Mouse (Mus musculus): ENCODE measurements around the gene Rdh7. TPM values are rescaled to one million over a fixed set of nuclear protein-coding genes. Genes with fewer than 3 reads are reported as not detected.
"Not testable (repeated sequence)": the region's sequence is repeated elsewhere in the genome, so short reads cannot be mapped to it uniquely, and the experiment has no call there.

The Rdh7 gene
- polyA plus RNA-seq, 1 experiment from 2014 or later, result not detected

DNA sequence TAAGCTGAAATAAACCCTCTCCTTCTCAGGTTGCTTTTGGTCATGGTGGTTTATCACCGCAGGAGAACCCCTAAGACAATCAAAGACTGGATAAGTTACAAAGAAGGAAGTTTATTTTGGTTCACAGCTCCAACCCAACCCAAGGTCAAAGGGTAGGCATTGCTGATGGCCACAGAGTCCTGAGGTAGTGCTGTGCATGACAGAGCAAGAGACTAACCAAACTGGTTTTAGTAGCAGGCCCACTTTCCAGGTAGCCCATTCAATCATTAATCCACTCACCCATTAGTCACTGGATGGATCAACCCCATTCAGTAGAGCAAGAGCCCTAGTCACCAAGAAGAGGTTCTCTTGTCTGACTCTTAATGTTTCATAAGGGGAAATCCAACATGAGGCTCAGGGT lies 33.6 kb upstream of the Rdh7 start:
- Histone ChIP-seq H3K4me1 (ENCODE audit: control insufficient read depth, insufficient read depth, low read length) (no peaks in the 10 kb centered on the region), H3K27me3 (ENCODE audit: control insufficient read depth, insufficient read depth, low read length) (no peaks in the 10 kb centered on the region), H3K9me3 (ENCODE audit: control insufficient read depth, low read length) (no peaks in the 10 kb centered on the region), H3K9ac (replicated peaks; ENCODE audit: low read length) (no peak overlapping the region), H3K4me3 (replicated peaks; ENCODE audit: low read depth, low read length) (no peak overlapping the region), H3K36me3 (ENCODE audit: control insufficient read depth, insufficient read depth, low read length) (no peaks in the 10 kb centered on the region), H3K27ac (replicated peaks; ENCODE audit: low read depth, low read length) (no peak overlapping the region), H3K4me2 (ENCODE audit: low read length) (no peak overlapping the region)
- WGBS, result 96% methylated on average over 1 of the region's 1 CpGs
- ATAC-seq (ENCODE audit: low FRiP score, low TSS enrichment) (no peak), DNase-seq (no peak)

DNA sequence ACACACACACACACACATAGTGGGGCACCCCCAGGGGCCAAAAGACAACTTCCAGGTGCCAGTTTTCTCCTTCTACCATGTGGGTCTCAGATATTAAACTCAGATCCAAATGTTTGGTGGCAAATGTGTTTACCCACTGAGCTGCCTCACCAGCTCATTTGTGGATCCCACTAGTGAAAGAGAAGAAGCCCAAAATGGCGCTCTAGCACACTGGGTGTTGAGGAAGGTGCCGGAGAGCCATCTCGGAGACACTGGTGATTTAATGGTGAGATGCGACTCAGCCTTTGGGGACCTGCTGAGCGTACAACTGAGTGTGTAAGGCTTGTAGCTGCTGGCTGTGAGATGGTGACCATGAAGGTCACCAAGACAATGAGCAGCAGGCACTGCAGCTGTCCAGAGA lies 29.0 kb upstream of the Rdh7 start:
- no peaks in the 10 kb centered on the region for H3K27me3 ChIP-seq (ENCODE audit: control insufficient read depth, insufficient read depth, low read length)
- 92% methylated on average over 5 of the region's 5 CpGs for WGBS
- no peaks in the 10 kb centered on the region for H3K4me1 ChIP-seq (ENCODE audit: control insufficient read depth, insufficient read depth, low read length)
- no peak overlapping the region for H3K27ac ChIP-seq (replicated peaks; ENCODE audit: low read depth, low read length)
- DNase-seq, result no peak
- H3K9ac ChIP-seq (replicated peaks; ENCODE audit: low read length), result no peak overlapping the region
- no peak overlapping the region for H3K4me3 ChIP-seq (replicated peaks; ENCODE audit: low read depth, low read length)
- H3K4me2 ChIP-seq (ENCODE audit: low read length), result no peak overlapping the region
- H3K36me3 ChIP-seq (ENCODE audit: control insufficient read depth, insufficient read depth, low read length), result no peaks in the 10 kb centered on the region
- H3K9me3 ChIP-seq (ENCODE audit: control insufficient read depth, low read length), result no peaks in the 10 kb centered on the region
- no peak for ATAC-seq (ENCODE audit: low FRiP score, low TSS enrichment)

DNA sequence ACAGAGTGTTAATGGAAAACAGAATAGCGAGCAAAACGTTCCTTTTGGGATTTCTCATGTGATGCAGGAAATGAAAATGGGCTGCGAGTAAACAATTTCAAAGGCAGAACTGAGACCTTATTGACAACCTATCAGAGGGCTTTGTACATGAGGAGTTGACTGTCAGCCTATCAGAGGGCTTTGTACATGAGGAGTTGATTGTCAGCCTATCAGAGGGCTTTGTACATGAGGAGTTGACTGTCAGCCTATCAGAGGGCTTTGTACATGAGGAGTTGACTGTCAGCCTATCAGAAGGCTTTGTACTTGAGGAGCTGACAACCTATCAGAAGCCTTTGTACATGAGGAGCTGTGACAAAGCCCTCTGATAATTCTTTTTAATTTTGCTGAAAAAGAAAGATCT lies 28.6 kb upstream of the Rdh7 start:
- not testable (repeated sequence) for H3K9me3 ChIP-seq (ENCODE audit: control insufficient read depth, low read length); H3K36me3 ChIP-seq (ENCODE audit: control insufficient read depth, insufficient read depth, low read length); H3K9ac ChIP-seq (replicated peaks; ENCODE audit: low read length); H3K4me1 ChIP-seq (ENCODE audit: control insufficient read depth, insufficient read depth, low read length); H3K4me3 ChIP-seq (replicated peaks; ENCODE audit: low read depth, low read length); H3K27ac ChIP-seq (replicated peaks; ENCODE audit: low read depth, low read length); ATAC-seq (ENCODE audit: low FRiP score, low TSS enrichment); DNase-seq; H3K4me2 ChIP-seq (ENCODE audit: low read length); H3K27me3 ChIP-seq (ENCODE audit: control insufficient read depth, insufficient read depth, low read length)
- WGBS, result 91% methylated on average over 3 of the region's 3 CpGs

DNA sequence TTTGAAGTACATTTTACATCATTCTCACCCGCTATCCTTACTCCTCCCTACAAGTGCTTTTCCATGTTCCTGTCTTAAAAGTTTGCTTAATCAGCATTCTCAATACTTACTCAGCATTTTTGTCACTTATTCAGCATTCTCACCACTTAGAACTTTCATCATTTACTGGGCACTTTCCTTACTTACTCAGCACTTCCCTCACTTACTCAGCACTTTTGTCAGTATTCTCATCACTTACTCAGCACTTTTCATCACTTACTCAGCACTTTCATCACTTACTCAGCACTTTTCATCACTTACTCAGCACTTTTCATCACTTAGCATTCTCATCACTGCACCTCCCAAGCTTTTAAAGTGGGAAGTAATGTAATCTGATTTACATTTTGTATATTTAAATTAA lies 27.0 kb upstream of the Rdh7 start:
- DNase-seq (no peak), ATAC-seq (ENCODE audit: low FRiP score, low TSS enrichment) (no peak)
- Histone ChIP-seq H3K36me3 (ENCODE audit: control insufficient read depth, insufficient read depth, low read length) (no peaks in the 10 kb centered on the region), H3K9me3 (ENCODE audit: control insufficient read depth, low read length) (no peaks in the 10 kb centered on the region), H3K27me3 (ENCODE audit: control insufficient read depth, insufficient read depth, low read length) (no peaks in the 10 kb centered on the region), H3K9ac (replicated peaks; ENCODE audit: low read length) (no peak overlapping the region), H3K27ac (replicated peaks; ENCODE audit: low read depth, low read length) (no peak overlapping the region), H3K4me3 (replicated peaks; ENCODE audit: low read depth, low read length) (no peak overlapping the region), H3K4me1 (ENCODE audit: control insufficient read depth, insufficient read depth, low read length) (no peaks in the 10 kb centered on the region), H3K4me2 (ENCODE audit: low read length) (no peak overlapping the region)
- WGBS, result 88% methylated on average over 1 of the region's 1 CpGs

DNA sequence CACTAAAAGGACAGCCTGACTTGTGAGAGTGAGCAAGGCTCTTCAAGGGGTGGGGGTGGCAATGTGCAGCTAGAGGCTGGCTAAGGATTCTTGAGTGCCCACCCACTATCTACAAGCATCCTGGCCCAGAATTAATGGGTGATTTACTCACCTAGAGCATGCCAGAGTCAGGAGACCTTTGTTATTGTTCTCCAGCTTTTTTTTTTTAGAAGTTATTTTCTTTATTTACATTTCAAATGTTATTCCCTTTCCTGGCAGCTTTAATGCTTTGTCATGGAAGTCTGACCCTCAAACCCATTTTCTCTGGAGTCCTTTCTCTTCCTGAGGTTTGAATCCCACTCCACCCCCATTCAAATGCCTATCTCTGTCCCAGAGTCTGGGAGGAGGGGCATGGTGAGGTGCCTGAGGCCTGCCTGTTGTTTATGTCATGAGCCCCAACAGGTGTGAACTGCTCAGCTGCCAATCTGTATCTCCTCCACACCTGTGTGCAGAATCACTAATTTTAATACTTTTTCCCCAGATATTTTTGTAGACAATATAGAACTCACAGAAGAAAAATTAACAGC lies 18.9 kb upstream of the Rdh7 start:
- Histone ChIP-seq H3K9ac (replicated peaks; ENCODE audit: low read length) (no peak overlapping the region), H3K4me2 (ENCODE audit: low read length) (no peak overlapping the region), H3K36me3 (ENCODE audit: control insufficient read depth, insufficient read depth, low read length) (no peaks in the 10 kb centered on the region), H3K9me3 (ENCODE audit: control insufficient read depth, low read length) (no peaks in the 10 kb centered on the region), H3K4me1 (ENCODE audit: control insufficient read depth, insufficient read depth, low read length) (no peaks in the 10 kb centered on the region), H3K4me3 (replicated peaks; ENCODE audit: low read depth, low read length) (no peak overlapping the region), H3K27me3 (ENCODE audit: control insufficient read depth, insufficient read depth, low read length) (no peaks in the 10 kb centered on the region), H3K27ac (replicated peaks; ENCODE audit: low read depth, low read length) (no peak overlapping the region)
- no peak for ATAC-seq (ENCODE audit: low FRiP score, low TSS enrichment)
- no peak for DNase-seq

DNA sequence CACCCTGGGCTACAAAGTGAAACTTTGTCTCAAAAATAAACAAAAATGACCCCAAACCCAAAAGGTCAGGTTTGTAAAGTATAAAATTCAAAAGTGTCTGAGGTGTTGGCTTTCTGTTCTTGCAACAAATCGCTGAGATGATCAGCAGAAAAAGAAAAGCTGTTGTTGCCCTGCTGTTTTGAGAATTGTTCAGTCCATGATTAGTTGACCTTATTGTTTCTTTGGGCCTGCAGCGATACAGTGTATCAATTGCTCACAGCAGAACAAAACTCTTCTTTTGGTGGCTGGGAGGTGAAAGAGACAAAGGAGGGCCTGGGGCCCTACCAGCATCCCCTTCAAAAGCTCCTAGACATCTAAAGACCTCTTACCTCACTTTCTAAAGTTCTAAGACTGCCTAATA lies 17.5 kb upstream of the Rdh7 start:
- no peak overlapping the region for H3K4me3 ChIP-seq (replicated peaks; ENCODE audit: low read depth, low read length)
- ATAC-seq (ENCODE audit: low FRiP score, low TSS enrichment) (no peak), DNase-seq (no peak)
- H3K4me2 ChIP-seq (ENCODE audit: low read length), result no peak overlapping the region
- H3K36me3 ChIP-seq (ENCODE audit: control insufficient read depth, insufficient read depth, low read length), result no peaks in the 10 kb centered on the region
- no peaks in the 10 kb centered on the region for H3K27me3 ChIP-seq (ENCODE audit: control insufficient read depth, insufficient read depth, low read length)
- H3K27ac ChIP-seq (replicated peaks; ENCODE audit: low read depth, low read length), result no peak overlapping the region
- 59% methylated on average over 2 of the region's 2 CpGs for WGBS
- H3K4me1 ChIP-seq (ENCODE audit: control insufficient read depth, insufficient read depth, low read length), result no peaks in the 10 kb centered on the region
- H3K9me3 ChIP-seq (ENCODE audit: control insufficient read depth, low read length), result no peaks in the 10 kb centered on the region
- no peak overlapping the region for H3K9ac ChIP-seq (replicated peaks; ENCODE audit: low read length)

DNA sequence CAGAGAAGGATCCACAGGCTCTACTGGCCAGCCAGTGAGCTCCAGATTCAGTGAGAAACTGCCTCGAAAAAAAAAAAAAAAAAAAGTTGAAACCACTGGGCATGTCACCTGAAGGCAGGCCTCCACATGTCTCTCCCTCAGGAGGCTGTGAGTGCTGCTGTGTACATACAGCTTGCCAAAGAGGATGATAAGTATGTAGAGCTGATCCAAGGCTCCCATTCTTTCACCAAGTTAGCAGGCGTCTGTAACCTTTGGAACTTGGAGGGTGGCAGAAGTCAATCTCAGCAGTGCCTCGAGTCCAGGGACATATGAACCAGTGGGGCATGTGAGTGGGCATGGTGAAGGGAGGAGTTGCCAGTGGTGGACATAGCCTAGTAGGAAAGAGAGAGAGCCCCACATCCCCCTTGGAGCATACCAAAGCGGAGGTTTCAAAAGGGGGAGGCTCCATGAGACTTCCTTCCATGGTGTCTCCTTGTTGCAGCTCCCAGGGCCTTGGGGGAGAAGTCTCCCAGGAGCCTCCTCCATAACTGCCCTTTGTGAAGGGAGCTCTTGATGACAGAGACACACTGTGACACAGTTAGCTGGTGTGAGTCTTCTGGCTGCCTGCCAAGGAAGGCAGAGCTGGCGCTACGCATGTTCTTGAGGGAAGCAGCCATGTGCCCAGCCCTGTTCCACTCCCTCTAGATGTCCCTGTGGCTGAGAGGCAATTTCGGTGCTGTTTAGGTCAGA lies 16.3 kb upstream of the Rdh7 start:
- no peak overlapping the region for H3K27ac ChIP-seq (replicated peaks; ENCODE audit: low read depth, low read length)
- H3K36me3 ChIP-seq (ENCODE audit: control insufficient read depth, insufficient read depth, low read length), result no peaks in the 10 kb centered on the region
- no peak overlapping the region for H3K9ac ChIP-seq (replicated peaks; ENCODE audit: low read length)
- DNase-seq (peak; percentile 53), ATAC-seq (ENCODE audit: low FRiP score, low TSS enrichment) (no peak)
- no peak overlapping the region for H3K4me3 ChIP-seq (replicated peaks; ENCODE audit: low read depth, low read length)
- H3K4me1 ChIP-seq (ENCODE audit: control insufficient read depth, insufficient read depth, low read length), result no peaks in the 10 kb centered on the region
- H3K27me3 ChIP-seq (ENCODE audit: control insufficient read depth, insufficient read depth, low read length), result no peaks in the 10 kb centered on the region
- 74% methylated on average over 7 of the region's 7 CpGs for WGBS
- no peak overlapping the region for H3K4me2 ChIP-seq (ENCODE audit: low read length)
- no peaks in the 10 kb centered on the region for H3K9me3 ChIP-seq (ENCODE audit: control insufficient read depth, low read length)

DNA sequence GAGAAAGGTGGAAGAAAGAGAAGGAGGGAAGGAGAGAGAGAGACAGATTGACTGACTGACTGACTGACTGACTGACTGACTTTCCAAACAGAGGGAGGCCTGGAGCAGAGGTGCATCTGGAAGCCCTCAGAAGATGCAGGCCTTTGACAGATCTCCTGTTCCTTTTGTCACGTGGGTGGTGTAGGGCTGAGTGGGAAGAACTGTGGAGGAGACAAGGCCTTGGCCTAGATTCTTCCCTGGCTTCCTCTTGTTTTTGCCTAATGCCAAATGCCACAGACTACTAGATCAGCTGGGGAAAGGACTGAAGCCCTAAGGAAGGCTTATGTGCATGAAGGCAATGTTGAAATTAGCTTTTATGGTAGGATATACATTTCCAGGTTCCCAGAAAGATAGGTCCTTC lies 14.5 kb upstream of the Rdh7 start:
- no peak overlapping the region for H3K4me3 ChIP-seq (replicated peaks; ENCODE audit: low read depth, low read length)
- DNase-seq (no peak), ATAC-seq (ENCODE audit: low FRiP score, low TSS enrichment) (no peak)
- no peak overlapping the region for H3K4me2 ChIP-seq (ENCODE audit: low read length)
- 66% methylated on average over 1 of the region's 1 CpGs for WGBS
- H3K27ac ChIP-seq (replicated peaks; ENCODE audit: low read depth, low read length), result no peak overlapping the region
- no peaks in the 10 kb centered on the region for H3K27me3 ChIP-seq (ENCODE audit: control insufficient read depth, insufficient read depth, low read length)
- no peaks in the 10 kb centered on the region for H3K36me3 ChIP-seq (ENCODE audit: control insufficient read depth, insufficient read depth, low read length)
- no peaks in the 10 kb centered on the region for H3K9me3 ChIP-seq (ENCODE audit: control insufficient read depth, low read length)
- no peak overlapping the region for H3K9ac ChIP-seq (replicated peaks; ENCODE audit: low read length)
- H3K4me1 ChIP-seq (ENCODE audit: control insufficient read depth, insufficient read depth, low read length), result no peaks in the 10 kb centered on the region

DNA sequence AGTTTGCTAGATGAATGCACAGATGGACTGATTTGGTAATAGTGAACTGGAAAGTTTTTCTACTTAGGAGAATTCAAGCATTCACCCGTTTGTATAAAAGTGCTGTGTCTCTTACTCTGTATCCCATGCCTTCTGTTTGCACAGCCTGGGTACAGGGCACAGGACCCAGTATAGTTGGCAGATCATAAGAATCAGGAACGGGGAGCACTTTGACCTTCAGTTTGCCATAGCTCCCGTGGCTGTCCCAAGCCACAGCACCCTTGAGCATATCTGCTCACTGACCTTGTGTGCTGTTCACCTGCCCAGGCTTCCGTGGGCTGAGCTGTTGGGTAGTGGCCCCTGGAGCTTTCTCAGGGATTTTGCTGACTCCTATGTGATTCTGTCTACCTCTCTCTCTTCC lies 13.1 kb upstream of the Rdh7 start:
- no peak overlapping the region for H3K9ac ChIP-seq (replicated peaks; ENCODE audit: low read length)
- 83% methylated on average over 4 of the region's 4 CpGs for WGBS
- H3K9me3 ChIP-seq (ENCODE audit: control insufficient read depth, low read length), result no peaks in the 10 kb centered on the region
- H3K4me1 ChIP-seq (ENCODE audit: control insufficient read depth, insufficient read depth, low read length), result no peaks in the 10 kb centered on the region
- no peak overlapping the region for H3K27ac ChIP-seq (replicated peaks; ENCODE audit: low read depth, low read length)
- H3K27me3 ChIP-seq (ENCODE audit: control insufficient read depth, insufficient read depth, low read length), result no peaks in the 10 kb centered on the region
- H3K4me2 ChIP-seq (ENCODE audit: low read length), result no peak overlapping the region
- no peak overlapping the region for H3K4me3 ChIP-seq (replicated peaks; ENCODE audit: low read depth, low read length)
- DNase-seq (no peak), ATAC-seq (ENCODE audit: low FRiP score, low TSS enrichment) (no peak)
- no peaks in the 10 kb centered on the region for H3K36me3 ChIP-seq (ENCODE audit: control insufficient read depth, insufficient read depth, low read length)

All from midbrain, embryonic 14.5 days (tissue).